Mouse (Mus musculus): ENCODE data around the gene Bcl2. TPM values are rescaled to one million over a fixed set of nuclear protein-coding genes. Genes with fewer than 3 reads are reported as not detected.

The Bcl2 gene
- polyA plus RNA-seq, 1 experiment: 5.3 TPM

- H3K4me1 ChIP-seq (ENCODE audit: control insufficient read depth, insufficient read depth, low read length): peaks cover 9% of the 10 kb centered on the region
- no peak overlapping the region for H3K4me3 ChIP-seq (ENCODE audit: insufficient read depth, low read length)
- no peak for TF ChIP-seq POLR2A (IDR thresholded peaks at IDR 0.05; ENCODE audit: low read depth, low read length)
- no peak for TF ChIP-seq CTCF (IDR thresholded peaks at IDR 0.05; ENCODE audit: borderline replicate concordance, insufficient read depth, low read length)
- H3K27ac ChIP-seq (ENCODE audit: insufficient read depth, low read length): no peak overlapping the region
Observed at GRCm38 (mm10) chr1:106616955-106617354, 97.1 kb downstream of the Bcl2 start.

GRCm38 (mm10) chr1:106613371-106613770 lies 100.7 kb downstream of the Bcl2 start:
- Histone ChIP-seq H3K4me1 (ENCODE audit: control insufficient read depth, insufficient read depth, low read length) (no peaks in the 10 kb centered on the region), H3K4me3 (ENCODE audit: insufficient read depth, low read length) (no peak overlapping the region), H3K27ac (ENCODE audit: insufficient read depth, low read length) (no peak overlapping the region)
- TF ChIP-seq CTCF (IDR thresholded peaks at IDR 0.05; ENCODE audit: borderline replicate concordance, insufficient read depth, low read length) (no peak), POLR2A (IDR thresholded peaks at IDR 0.05; ENCODE audit: low read depth, low read length) (no peak)

DNA sequence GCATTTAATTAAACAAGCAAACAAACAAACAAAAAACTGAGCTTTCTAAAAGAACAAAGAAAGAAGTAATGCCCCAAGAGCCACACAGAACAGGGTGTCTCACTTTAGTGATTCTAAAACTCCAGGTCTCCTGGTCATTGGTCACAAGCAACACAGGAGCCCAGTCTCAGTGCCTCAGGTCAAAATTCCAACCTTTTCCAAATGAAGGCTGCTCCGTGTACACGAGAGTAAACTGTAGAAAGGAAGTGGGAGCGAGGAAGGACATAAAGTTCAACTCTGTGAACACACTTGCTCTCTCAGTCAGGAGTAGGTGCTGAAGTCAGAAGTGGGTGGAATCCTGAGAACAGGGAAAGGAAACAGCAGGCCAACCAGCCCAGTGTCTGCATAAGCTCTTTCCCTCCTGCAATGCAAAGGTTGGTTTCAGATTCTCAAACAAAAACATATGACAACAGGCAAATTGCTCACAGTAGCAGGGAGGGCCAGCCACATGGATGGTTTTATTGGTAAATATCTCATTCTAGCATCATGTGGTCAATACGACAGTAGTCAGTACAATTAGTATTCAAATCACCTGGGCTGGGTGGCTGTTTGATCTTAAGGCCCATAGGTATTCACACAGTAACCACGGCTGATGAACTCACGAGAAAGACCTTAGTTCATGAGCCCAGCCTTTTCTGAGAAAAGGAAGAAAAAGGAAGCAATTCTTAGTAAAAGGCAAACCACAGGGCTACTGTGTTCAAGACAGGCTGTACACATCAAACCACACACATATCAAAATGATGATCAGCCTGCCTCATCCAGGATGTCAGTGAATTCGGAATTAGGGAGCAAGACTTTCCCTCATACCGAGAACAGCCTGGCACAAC lies 101.7 kb downstream of the Bcl2 start:
- no peak overlapping the region for H3K27ac ChIP-seq (ENCODE audit: insufficient read depth, low read length)
- TF ChIP-seq CTCF (IDR thresholded peaks at IDR 0.05; ENCODE audit: borderline replicate concordance, insufficient read depth, low read length): no peak
- no peak for TF ChIP-seq POLR2A (IDR thresholded peaks at IDR 0.05; ENCODE audit: low read depth, low read length)
- no peak overlapping the region for H3K4me3 ChIP-seq (ENCODE audit: insufficient read depth, low read length)
- no peaks in the 10 kb centered on the region for H3K4me1 ChIP-seq (ENCODE audit: control insufficient read depth, insufficient read depth, low read length)

- Histone ChIP-seq H3K4me1 (ENCODE audit: control insufficient read depth, insufficient read depth, low read length) (no peaks in the 10 kb centered on the region), H3K27ac (ENCODE audit: insufficient read depth, low read length) (no peak overlapping the region), H3K4me3 (ENCODE audit: insufficient read depth, low read length) (no peak overlapping the region)
- TF ChIP-seq CTCF (IDR thresholded peaks at IDR 0.05; ENCODE audit: borderline replicate concordance, insufficient read depth, low read length) (no peak), POLR2A (IDR thresholded peaks at IDR 0.05; ENCODE audit: low read depth, low read length) (no peak)
Observed at GRCm38 (mm10) chr1:106611246-106611645, 102.8 kb downstream of the Bcl2 start.

GRCm38 (mm10) chr1:106608098-106608778 lies 105.8 kb downstream of the Bcl2 start:
- no peak overlapping the region for H3K27ac ChIP-seq (ENCODE audit: insufficient read depth, low read length)
- H3K4me3 ChIP-seq (ENCODE audit: insufficient read depth, low read length): no peak overlapping the region

GRCm38 (mm10) chr1:106606951-106607350 lies 107.1 kb downstream of the Bcl2 start:
- Histone ChIP-seq H3K4me1 (ENCODE audit: control insufficient read depth, insufficient read depth, low read length) (peaks cover 4% of the 10 kb centered on the region; the same call in 1 of the 2 replicates), H3K4me3 (ENCODE audit: insufficient read depth, low read length) (no peak overlapping the region)
- no peak for TF ChIP-seq CTCF (IDR thresholded peaks at IDR 0.05; ENCODE audit: borderline replicate concordance, insufficient read depth, low read length)
- TF ChIP-seq POLR2A (IDR thresholded peaks at IDR 0.05; ENCODE audit: low read depth, low read length): no peak

More at GRCm38 (mm10) chr1:106608098-106608778, 105.8 kb downstream of the Bcl2 start:
- no peaks in the 10 kb centered on the region for H3K4me1 ChIP-seq (ENCODE audit: control insufficient read depth, insufficient read depth, low read length)
- no peak for TF ChIP-seq POLR2A (IDR thresholded peaks at IDR 0.05; ENCODE audit: low read depth, low read length)
- no peak for TF ChIP-seq CTCF (IDR thresholded peaks at IDR 0.05; ENCODE audit: borderline replicate concordance, insufficient read depth, low read length)

DNA sequence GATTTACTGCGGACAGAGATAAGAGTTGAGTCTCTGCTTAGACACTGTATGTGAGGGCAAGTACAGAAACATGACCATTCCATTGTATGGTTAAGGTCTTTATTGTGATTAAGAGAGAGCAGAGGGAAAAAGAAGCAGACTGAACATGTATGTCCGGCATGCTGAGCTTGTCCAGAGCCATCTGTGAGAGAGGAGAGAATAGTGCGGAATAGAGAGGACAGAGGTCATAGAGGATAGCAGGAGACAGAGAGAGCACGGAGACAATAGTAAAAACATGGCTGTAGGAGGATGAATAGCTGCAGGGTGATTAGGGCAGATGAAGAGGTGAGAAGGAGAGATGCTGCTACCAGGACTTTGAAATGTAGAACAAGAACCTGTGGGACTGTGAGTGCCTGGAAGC lies 110.7 kb downstream of the Bcl2 start:
- H3K27ac ChIP-seq (ENCODE audit: insufficient read depth, low read length): no peak overlapping the region
- TF ChIP-seq POLR2A (IDR thresholded peaks at IDR 0.05; ENCODE audit: low read depth, low read length) (no peak), CTCF (IDR thresholded peaks at IDR 0.05; ENCODE audit: borderline replicate concordance, insufficient read depth, low read length) (no peak)
- peaks cover 4% of the 10 kb centered on the region; the same call in 1 of the 2 replicates for H3K4me1 ChIP-seq (ENCODE audit: control insufficient read depth, insufficient read depth, low read length)

More at GRCm38 (mm10) chr1:106606951-106607350, 107.1 kb downstream of the Bcl2 start:
- H3K27ac ChIP-seq (ENCODE audit: insufficient read depth, low read length): no peak overlapping the region

DNA sequence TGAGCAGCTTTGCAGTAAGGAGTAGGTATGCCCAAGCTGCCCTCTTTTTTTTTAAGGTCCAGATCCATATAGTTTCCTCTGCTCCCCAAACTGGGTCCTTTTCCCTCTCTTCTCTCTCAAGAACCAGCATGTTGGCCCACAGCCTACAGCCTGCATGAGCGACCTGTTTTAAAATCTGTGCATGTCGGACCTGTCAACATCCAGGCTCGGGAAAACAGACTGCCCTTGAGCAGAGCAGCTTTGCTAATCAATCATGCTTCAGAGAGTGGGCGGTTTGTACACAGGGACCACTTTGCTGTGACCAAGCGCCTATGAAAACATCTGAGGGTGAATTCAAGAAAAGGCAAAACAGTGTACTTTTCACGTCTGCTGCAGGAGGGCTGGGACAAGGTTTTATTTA lies 111.1 kb downstream of the Bcl2 start:
- Histone ChIP-seq H3K27ac (ENCODE audit: insufficient read depth, low read length) (no peak overlapping the region), H3K4me3 (ENCODE audit: insufficient read depth, low read length) (no peak overlapping the region), H3K4me1 (ENCODE audit: control insufficient read depth, insufficient read depth, low read length) (peaks cover 4% of the 10 kb centered on the region; the same call in 1 of the 2 replicates)
- TF ChIP-seq CTCF (IDR thresholded peaks at IDR 0.05; ENCODE audit: borderline replicate concordance, insufficient read depth, low read length): no peak
- no peak for TF ChIP-seq POLR2A (IDR thresholded peaks at IDR 0.05; ENCODE audit: low read depth, low read length)

More for the DNA sequence above, 110.7 kb downstream of the Bcl2 start:
- no peak overlapping the region for H3K4me3 ChIP-seq (ENCODE audit: insufficient read depth, low read length)

- Histone ChIP-seq H3K4me1 (ENCODE audit: control insufficient read depth, insufficient read depth, low read length) (peaks cover 4% of the 10 kb centered on the region; the same call in 1 of the 2 replicates), H3K27ac (ENCODE audit: insufficient read depth, low read length) (no peak overlapping the region), H3K4me3 (ENCODE audit: insufficient read depth, low read length) (no peak overlapping the region)
- no peak for TF ChIP-seq CTCF (IDR thresholded peaks at IDR 0.05; ENCODE audit: borderline replicate concordance, insufficient read depth, low read length)
- TF ChIP-seq POLR2A (IDR thresholded peaks at IDR 0.05; ENCODE audit: low read depth, low read length): no peak
Observed at GRCm38 (mm10) chr1:106602536-106602935, 111.5 kb downstream of the Bcl2 start.
